Mouse (Mus musculus) bone marrow macrophage, adult 2 months (primary cell): Measurements from ENCODE around the gene Uqcrc2.

Experiments used
- CTCF ChIP-seq: IDR thresholded peaks from 2 replicates; pipeline ENCODE4 v1.5.1; 2012; ENCODE audit warnings: low read depth, mild to moderate bottlenecking, low read length, moderate library complexity
- POLR2A ChIP-seq: IDR thresholded peaks from 2 replicates; pipeline ENCODE4 v1.6.1; 2012; ENCODE audit warnings: mild to moderate bottlenecking, low read depth, low read length, borderline replicate concordance

GRCm38 (mm10) chr7:120634711-120635361, at the start of gene Uqcrc2:
- no peak for TF ChIP-seq POLR2A
- TF ChIP-seq CTCF, result no peak
